Mouse (Mus musculus) urinary bladder, postnatal 25 days (tissue): ENCODE data around the gene Fosb.
A peak's percentile ranks its signal among the peaks of the same experiment; 100 is the strongest.

Source experiments
- DNase-seq: peaks from one replicate; pipeline ENCODE4 v3.0.0; 2022; ENCODE audit warnings: low spot score

Fosb gene

DNA sequence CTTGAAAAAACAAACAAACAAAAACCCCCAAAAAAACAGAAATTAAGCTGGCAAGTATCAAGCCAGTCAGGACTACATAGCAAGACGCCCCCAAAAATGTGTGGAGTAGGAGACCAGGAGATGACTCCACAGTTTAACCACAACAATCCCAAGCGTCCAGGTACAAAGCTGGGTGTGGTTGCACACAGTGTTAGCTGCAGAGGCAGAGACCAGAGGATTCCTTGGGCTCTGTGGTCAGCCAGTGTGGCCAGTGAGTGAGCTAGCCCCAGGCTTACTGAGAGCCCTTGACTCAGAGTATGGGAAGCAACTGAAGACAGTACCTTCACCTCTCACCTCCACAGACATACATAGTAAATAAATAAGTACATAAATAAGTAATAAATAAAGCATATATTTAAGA lies 22.1 kb upstream of the Fosb start:
- no peak for DNase-seq

DNA sequence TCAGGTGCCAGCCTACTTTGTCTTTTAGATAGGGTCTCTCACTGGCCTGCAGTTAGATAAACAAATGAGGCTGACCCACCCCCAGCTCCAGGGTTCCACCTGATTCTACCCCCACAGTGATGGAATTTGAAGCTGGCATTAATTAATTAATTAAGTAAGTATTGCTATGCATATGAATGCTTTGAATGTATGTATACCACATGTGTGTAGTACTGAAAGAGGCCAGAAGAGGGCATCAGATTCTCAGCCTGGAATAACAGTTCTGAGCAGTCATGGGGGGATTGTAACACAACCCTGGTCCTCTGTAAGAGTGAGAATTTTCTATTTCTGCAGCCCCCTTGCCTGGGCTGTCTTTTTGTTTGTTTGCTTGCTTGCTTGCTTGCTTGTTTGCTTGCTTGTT lies 18.6 kb upstream of the Fosb start:
- no peak for DNase-seq

GRCm38 (mm10) chr7:19327782-19328181 lies 17.9 kb upstream of the Fosb start:
- no peak for DNase-seq

DNA sequence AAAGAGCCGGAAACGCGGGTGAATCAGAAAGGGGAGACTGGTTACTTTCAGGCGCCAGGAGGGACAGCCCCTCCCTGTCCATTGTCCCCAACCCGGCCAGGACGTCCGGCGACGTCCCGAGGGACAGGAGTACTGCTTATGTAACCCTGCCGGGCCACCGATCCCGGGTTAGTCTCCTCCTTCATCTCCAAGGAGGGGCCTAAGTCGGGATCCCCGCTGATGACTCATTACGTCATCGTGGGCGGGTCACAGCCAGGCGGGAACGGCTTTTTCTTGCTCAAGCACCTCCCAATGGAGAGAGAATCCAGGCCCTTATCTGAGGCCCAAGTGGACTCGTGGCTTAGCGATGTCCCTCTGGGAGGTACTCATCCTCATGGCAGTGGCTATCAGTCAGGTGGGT lies 17.3 kb upstream of the Fosb start:
- DNase-seq, result peak; percentile 86

- peak; percentile 85 for DNase-seq
Measured at GRCm38 (mm10) chr7:19326359-19326758, 16.5 kb upstream of the Fosb start.

DNA sequence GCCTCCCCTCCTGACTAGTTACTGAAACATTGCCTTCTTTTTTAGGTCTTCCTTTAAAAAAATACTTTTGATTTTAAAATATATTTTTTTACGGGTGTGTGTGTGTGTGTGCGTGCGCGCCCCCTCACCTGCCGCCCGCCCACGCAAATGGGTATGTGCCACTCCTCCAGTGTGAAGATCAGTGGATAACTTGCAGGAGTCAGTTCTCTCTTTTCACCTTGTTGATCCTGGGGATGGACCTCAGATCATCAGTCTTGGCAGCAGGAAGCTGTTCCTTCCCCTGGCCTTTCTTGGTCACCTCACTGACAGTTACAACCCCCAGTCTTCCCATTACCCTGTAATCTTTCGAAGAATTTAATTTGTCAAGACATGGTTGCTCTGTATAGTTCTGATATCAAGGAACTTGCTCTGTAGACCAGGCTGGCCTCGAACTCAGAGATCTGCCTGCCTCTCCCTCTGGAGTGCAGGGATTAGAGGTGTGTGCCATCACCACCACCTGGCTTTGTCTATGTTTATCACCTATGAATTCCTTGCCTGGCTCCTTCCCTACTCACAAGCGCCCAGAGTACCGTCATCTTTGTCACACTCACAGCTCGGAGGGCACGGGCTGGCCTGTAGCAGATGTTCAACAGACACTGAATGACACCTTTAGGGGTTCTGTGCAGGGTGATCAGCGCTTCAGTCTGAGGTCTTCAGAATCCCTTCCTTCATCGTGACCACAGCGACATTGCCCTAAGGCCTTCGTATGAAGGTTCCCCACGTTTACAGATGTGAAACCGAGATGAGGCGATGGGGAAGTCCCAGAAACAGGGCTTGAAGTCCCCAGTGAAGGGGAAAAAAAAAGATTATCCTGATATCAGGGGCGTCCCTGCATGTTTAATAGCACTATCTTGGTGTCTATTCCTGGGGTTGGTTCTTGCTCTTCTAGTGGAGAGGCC lies 15.7 kb upstream of the Fosb start:
- DNase-seq, result no peak

DNA sequence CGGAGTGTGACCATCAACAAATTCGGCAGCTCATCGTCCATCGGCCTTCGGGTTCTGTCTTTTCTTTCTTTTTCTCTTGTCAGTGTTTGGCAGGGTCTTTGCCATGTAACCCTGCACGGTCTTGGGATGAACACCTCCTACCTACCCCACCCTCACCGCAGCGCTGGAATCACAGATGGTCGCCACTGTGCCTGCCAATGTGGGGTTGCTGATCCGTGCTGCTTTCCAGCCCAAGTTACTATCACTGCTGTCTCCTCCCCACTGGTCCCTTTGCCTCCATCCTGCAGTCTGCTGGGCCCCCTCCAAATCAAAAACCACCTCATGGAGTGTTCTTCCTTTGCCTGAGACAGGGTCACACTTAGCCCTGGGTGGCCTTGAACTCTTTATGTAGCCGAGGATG lies 14.4 kb upstream of the Fosb start:
- no peak for DNase-seq

- DNase-seq, result no peak
Measured at GRCm38 (mm10) chr7:19322489-19322888, 12.6 kb upstream of the Fosb start.

DNA sequence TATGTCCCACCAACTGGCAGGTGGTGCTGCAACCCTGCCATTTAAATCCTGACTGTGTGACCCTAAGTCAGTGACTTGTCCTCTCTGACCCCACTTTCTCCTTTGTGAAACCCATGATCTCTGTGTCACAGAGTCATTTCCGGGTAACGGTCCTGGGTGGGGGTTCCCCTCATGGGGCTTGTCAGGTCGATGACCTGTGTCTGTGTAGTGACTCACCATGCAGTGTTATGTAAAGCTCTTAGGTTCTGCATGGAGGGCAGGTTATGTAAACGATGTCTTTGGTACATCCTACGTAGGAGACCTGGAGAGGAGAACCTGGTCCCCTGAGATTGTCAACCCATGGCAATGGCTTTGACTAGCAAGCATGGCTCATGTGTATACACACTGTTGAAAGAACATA lies 11.6 kb upstream of the Fosb start:
- DNase-seq, result no peak

GRCm38 (mm10) chr7:19320637-19321036 lies 10.8 kb upstream of the Fosb start:
- DNase-seq, result no peak

GRCm38 (mm10) chr7:19319906-19320305 lies 10.1 kb upstream of the Fosb start:
- DNase-seq, result peak; percentile 95

GRCm38 (mm10) chr7:19319458-19319857 lies 9.6 kb upstream of the Fosb start:
- no peak for DNase-seq

DNA sequence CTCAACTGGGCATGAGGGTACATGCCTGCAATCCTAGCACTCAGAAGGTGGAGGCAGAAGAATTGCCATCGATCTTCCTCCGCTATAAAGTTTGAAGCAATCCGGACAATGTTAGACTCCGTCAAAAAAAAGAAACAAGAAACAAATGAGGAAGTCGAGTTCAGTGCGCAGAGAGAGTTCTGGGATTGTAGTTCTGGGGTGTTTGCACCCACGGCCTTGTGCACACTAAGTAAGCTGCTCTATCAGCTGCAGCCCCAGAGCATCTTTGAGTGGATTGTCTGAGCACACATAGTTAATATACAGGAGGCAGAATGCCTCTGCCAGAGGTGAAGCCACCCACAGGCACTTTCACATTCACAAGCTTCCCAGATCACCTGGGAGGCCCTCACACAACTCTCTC lies 8.8 kb upstream of the Fosb start:
- DNase-seq, result no peak

- no peak for DNase-seq
Measured at GRCm38 (mm10) chr7:19318201-19318600, 8.3 kb upstream of the Fosb start.

DNA sequence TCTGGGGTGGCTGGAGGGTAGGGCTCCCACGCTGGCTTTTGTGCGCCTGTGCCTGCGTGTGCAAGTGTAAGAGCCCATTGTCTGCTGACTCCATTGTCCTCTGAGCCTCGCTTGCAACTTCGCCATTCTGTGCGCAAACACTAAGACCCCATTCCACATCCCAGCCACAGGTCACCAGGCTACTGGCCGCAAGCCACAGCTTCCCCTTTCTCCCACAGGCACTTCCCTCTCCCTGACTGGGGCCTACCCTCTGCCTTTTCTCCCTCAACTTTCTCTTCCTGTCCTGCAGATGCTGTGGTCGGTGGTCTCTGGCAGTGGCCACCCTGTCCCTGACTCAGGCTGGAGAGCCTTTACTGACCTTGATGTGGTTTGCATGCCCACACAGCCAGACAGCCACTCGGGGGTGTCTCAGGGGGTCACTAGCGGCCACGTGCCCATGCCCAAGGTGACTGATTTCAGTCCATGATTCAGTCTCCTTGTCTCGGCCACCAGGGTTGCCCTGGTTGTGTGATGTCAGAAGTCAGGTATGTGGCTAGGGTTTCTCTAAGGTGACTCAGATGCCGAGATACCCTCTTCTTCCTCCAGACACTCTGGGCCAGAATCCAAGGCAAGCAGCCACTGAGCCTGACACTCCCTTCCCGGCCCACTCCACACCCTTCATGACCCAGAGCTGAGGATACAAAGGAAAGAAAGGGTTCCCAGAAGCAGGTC lies 6.8 kb upstream of the Fosb start:
- DNase-seq, result no peak

DNA sequence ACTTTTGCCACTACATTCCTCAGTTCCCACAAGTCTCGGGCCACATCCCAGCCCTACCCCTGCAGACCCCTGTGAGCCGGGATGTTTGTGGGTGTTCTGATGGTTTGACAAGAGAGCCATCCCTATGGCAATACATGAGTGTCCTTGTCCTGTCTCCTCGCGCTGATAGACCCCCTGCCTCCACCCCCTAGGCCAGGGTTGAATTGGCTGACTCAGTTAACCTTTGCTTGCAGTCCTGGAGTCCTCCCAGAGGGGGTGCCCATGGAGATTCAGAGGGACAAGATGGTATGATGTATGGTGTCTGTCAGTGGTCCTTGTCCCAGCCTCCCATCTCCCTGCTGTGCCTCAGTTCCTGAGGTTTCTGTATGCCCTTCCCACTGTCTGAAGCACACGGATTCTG lies 4.2 kb upstream of the Fosb start:
- DNase-seq, result no peak

GRCm38 (mm10) chr7:19311991-19312390 lies 2.1 kb upstream of the Fosb start:
- DNase-seq, result no peak

- no peak for DNase-seq
Measured at GRCm38 (mm10) chr7:19309278-19309883, 470 bp downstream of the Fosb start.

- peak; percentile 91 for DNase-seq
Measured at GRCm38 (mm10) chr7:19308454-19309277, 1.2 kb downstream of the Fosb start.

DNA sequence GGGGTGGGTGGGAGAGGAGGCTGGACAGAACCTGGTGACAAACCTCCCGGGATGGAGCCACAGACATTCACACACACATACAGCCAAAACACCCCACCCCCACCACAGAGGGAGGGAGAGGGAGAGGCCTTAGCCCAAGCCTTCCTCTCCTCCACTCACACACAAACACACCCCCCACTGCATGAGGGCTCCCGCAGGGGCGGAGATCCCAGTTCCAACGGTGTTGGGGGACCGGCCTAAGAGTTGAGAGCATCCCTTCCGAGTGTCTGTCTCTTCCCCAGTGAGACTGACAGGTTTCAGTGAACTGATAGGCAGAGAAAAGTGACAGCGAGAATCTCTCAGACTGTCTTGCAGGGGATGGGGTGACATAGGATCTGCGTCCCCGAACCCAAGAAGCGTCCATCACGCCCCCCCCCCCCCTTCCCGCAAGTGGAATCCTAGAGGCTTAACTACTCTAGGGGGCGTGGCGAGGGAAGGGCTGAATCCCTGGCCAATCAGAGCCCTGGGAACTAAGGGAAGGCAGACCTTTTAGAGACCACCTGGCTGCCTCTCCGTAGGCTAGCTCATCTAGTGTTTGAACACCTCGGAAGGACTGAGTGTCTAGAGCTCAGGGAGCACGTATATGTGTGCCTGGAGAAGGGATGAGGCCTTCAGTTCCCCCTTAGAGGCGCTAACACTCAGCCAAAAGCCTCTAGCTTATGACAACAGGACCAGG lies 2.0 kb downstream of the Fosb start:
- DNase-seq, result peak; percentile 58
